Mouse (Mus musculus): ENCODE measurements around the gene Ear1.
"Not testable (repeated sequence)": the region's sequence is repeated elsewhere in the genome, so short reads cannot be mapped to it uniquely, and the experiment has no call there.

- peak; percentile 25; the same call in 1 of the 2 replicates for TF ChIP-seq CTCF (IDR thresholded peaks at IDR 0.05; ENCODE audit: borderline replicate concordance, extremely low read depth, insufficient read depth, insufficient read length)
- TF ChIP-seq POLR2A (IDR thresholded peaks at IDR 0.05; ENCODE audit: borderline replicate concordance, extremely low read depth, insufficient read depth, insufficient read length, poor library complexity, severe bottlenecking) = not testable (repeated sequence)
Measured at GRCm38 (mm10) chr14:43860522-43860921, 14.8 kb downstream of the Ear1 start.

Data from brain, embryonic 14.5 days (tissue).